Mouse (Mus musculus): Measurements from ENCODE around the gene Atcay. TPM values are rescaled to one million over a fixed set of nuclear protein-coding genes. Genes with fewer than 3 reads are reported as not detected.
"Not testable (repeated sequence)": the region's sequence is repeated elsewhere in the genome, so short reads cannot be mapped to it uniquely, and the experiment has no call there.

Gene Atcay
- total and polyA plus RNA-seq, 2 experiments from 2014 or later, result 91.4 to 200 TPM

- no peaks in the 10 kb centered on the region for H3K27me3 ChIP-seq (ENCODE audit: insufficient read depth, low read length)
- H3K27ac ChIP-seq (ENCODE audit: low read depth, low read length), result peak overlapping the region; percentile 96
- WGBS, result 4% methylated on average over 20 of the region's 20 CpGs
- TF ChIP-seq CTCF (IDR thresholded peaks at IDR 0.05), result no peak
- H3K4me3 ChIP-seq (ENCODE audit: low read depth, low read length), result peak overlapping the region; percentile 76
- H3K4me2 ChIP-seq (ENCODE audit: low read depth, low read length, poor library complexity, severe bottlenecking), result peak overlapping the region; percentile 77
- DNase-seq (ENCODE audit: low spot score), result peak; percentile 50
- H3K9me3 ChIP-seq (ENCODE audit: low read length), result no peaks in the 10 kb centered on the region
- H3K4me1 ChIP-seq (ENCODE audit: insufficient read depth, low read length), result peaks cover 15% of the 10 kb centered on the region
- no peak for ATAC-seq (ENCODE audit: low FRiP score)
- H3K9ac ChIP-seq (replicated peaks; ENCODE audit: low read length, poor library complexity, severe bottlenecking), result peak overlapping the region; percentile 94
- H3K36me3 ChIP-seq (ENCODE audit: insufficient read depth, low read length), result no peaks in the 10 kb centered on the region
These were observed 747 bp downstream of the Atcay start for GRCm38 (mm10) chr10:81229735-81230437.

GRCm38 (mm10) chr10:81223731-81224130 lies 6.9 kb downstream of the Atcay start:
- H3K9me3 ChIP-seq (ENCODE audit: low read length); H3K4me3 ChIP-seq (ENCODE audit: low read depth, low read length); ATAC-seq (ENCODE audit: low FRiP score); H3K27ac ChIP-seq (ENCODE audit: low read depth, low read length); DNase-seq (ENCODE audit: low spot score); H3K4me1 ChIP-seq (ENCODE audit: insufficient read depth, low read length); H3K4me2 ChIP-seq (ENCODE audit: low read depth, low read length, poor library complexity, severe bottlenecking); H3K27me3 ChIP-seq (ENCODE audit: insufficient read depth, low read length); H3K9ac ChIP-seq (replicated peaks; ENCODE audit: low read length, poor library complexity, severe bottlenecking): not testable (repeated sequence)
- H3K36me3 ChIP-seq (ENCODE audit: insufficient read depth, low read length), result peaks cover 26% of the 10 kb centered on the region
- 61% methylated on average over 2 of the region's 2 CpGs for WGBS

- no peaks in the 10 kb centered on the region for H3K9me3 ChIP-seq (ENCODE audit: low read length)
- 87% methylated on average over 5 of the region's 5 CpGs for WGBS
- no peaks in the 10 kb centered on the region for H3K27me3 ChIP-seq (ENCODE audit: insufficient read depth, low read length)
- TF ChIP-seq CTCF (IDR thresholded peaks at IDR 0.05), result no peak
- ATAC-seq (ENCODE audit: low FRiP score) (0 out of 2 replicates have a peak, but pooled peaks have one; percentile 28), DNase-seq (ENCODE audit: low spot score) (no peak)
- no peak overlapping the region for H3K4me3 ChIP-seq (ENCODE audit: low read depth, low read length)
- no peak overlapping the region for H3K9ac ChIP-seq (replicated peaks; ENCODE audit: low read length, poor library complexity, severe bottlenecking)
- H3K36me3 ChIP-seq (ENCODE audit: insufficient read depth, low read length), result peaks cover 38% of the 10 kb centered on the region
- H3K27ac ChIP-seq (ENCODE audit: low read depth, low read length), result no peak overlapping the region
- H3K4me1 ChIP-seq (ENCODE audit: insufficient read depth, low read length), result no peaks in the 10 kb centered on the region
- H3K4me2 ChIP-seq (ENCODE audit: low read depth, low read length, poor library complexity, severe bottlenecking), result no peak overlapping the region
These were observed 9.1 kb downstream of the Atcay start for GRCm38 (mm10) chr10:81221402-81222015.

GRCm38 (mm10) chr10:81217964-81218363 lies 12.7 kb downstream of the Atcay start:
- 36% methylated on average over 7 of the region's 7 CpGs for WGBS
- Histone ChIP-seq H3K27ac (ENCODE audit: low read depth, low read length) (no peak overlapping the region), H3K36me3 (ENCODE audit: insufficient read depth, low read length) (peaks cover 68% of the 10 kb centered on the region), H3K27me3 (ENCODE audit: insufficient read depth, low read length) (no peaks in the 10 kb centered on the region), H3K4me1 (ENCODE audit: insufficient read depth, low read length) (no peaks in the 10 kb centered on the region), H3K4me3 (ENCODE audit: low read depth, low read length) (no peak overlapping the region), H3K9me3 (ENCODE audit: low read length) (no peaks in the 10 kb centered on the region), H3K4me2 (ENCODE audit: low read depth, low read length, poor library complexity, severe bottlenecking) (no peak overlapping the region), H3K9ac (replicated peaks; ENCODE audit: low read length, poor library complexity, severe bottlenecking) (no peak overlapping the region)
- peak; percentile 82 for TF ChIP-seq CTCF (IDR thresholded peaks at IDR 0.05)
- DNase-seq (ENCODE audit: low spot score) (peak; percentile 43), ATAC-seq (ENCODE audit: low FRiP score) (no peak)

GRCm38 (mm10) chr10:81217267-81217666 lies 13.4 kb downstream of the Atcay start:
- H3K27ac ChIP-seq (ENCODE audit: low read depth, low read length); H3K4me1 ChIP-seq (ENCODE audit: insufficient read depth, low read length); H3K4me3 ChIP-seq (ENCODE audit: low read depth, low read length); ATAC-seq (ENCODE audit: low FRiP score); H3K9me3 ChIP-seq (ENCODE audit: low read length); H3K27me3 ChIP-seq (ENCODE audit: insufficient read depth, low read length); H3K9ac ChIP-seq (replicated peaks; ENCODE audit: low read length, poor library complexity, severe bottlenecking); H3K4me2 ChIP-seq (ENCODE audit: low read depth, low read length, poor library complexity, severe bottlenecking): not testable (repeated sequence)
- 30% methylated on average over 1 of the region's 1 CpGs for WGBS
- H3K36me3 ChIP-seq (ENCODE audit: insufficient read depth, low read length), result peaks cover 72% of the 10 kb centered on the region
- DNase-seq (ENCODE audit: low spot score), result peak; percentile 32
- peak; percentile 70 for TF ChIP-seq CTCF (IDR thresholded peaks at IDR 0.05)

GRCm38 (mm10) chr10:81216810-81217209 lies 13.8 kb downstream of the Atcay start:
- Histone ChIP-seq H3K36me3 (ENCODE audit: insufficient read depth, low read length) (peaks cover 74% of the 10 kb centered on the region), H3K9me3 (ENCODE audit: low read length) (no peaks in the 10 kb centered on the region), H3K27ac (ENCODE audit: low read depth, low read length) (no peak overlapping the region), H3K27me3 (ENCODE audit: insufficient read depth, low read length) (no peaks in the 10 kb centered on the region), H3K9ac (replicated peaks; ENCODE audit: low read length, poor library complexity, severe bottlenecking) (no peak overlapping the region), H3K4me2 (ENCODE audit: low read depth, low read length, poor library complexity, severe bottlenecking) (no peak overlapping the region), H3K4me3 (ENCODE audit: low read depth, low read length) (no peak overlapping the region), H3K4me1 (ENCODE audit: insufficient read depth, low read length) (no peaks in the 10 kb centered on the region)
- no peak for TF ChIP-seq CTCF (IDR thresholded peaks at IDR 0.05)
- ATAC-seq (ENCODE audit: low FRiP score) (no peak), DNase-seq (ENCODE audit: low spot score) (no peak)
- WGBS, result 82% methylated on average over 6 of the region's 6 CpGs
